Mouse (Mus musculus): ENCODE data around the gene Bdh1.

DNA sequence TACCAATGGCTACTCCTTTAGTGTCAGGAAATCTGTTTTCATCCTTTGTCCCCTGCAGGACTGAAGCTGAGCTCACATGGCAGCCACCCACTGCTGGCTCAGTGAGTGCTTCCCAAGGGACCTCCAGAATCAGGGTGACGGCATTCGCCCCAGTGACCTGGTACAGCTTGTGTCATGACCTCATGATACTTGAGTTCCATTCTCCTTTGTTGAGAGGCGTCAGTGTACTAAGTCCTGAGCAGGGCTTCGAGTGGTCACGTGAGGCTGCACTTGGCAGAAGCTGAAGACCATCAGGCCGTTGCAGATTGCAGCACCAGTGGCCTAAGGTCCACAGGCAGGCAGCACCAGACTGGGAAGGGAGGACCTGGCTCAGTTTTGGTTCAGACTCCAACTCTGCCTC is 71.9 kb downstream of the Bdh1 start:
- TF ChIP-seq POLR2A (IDR thresholded peaks at IDR 0.05; ENCODE audit: extremely low read depth, insufficient read depth, low read length) = no peak
- TF ChIP-seq CTCF (IDR thresholded peaks at IDR 0.05; ENCODE audit: extremely low read depth, insufficient read depth, low read length) = no peak

All from cortical plate, adult 2 months (tissue).